Mouse (Mus musculus) heart, postnatal 36 days (tissue): Measurements from ENCODE around the gene Mrm3. TPM values are rescaled to one million over a fixed set of nuclear protein-coding genes. Genes with fewer than 3 reads are reported as not detected.
A peak's percentile ranks its signal among the peaks of the same experiment; 100 is the strongest.

Source experiments
- DNase-seq, 2 experiments: peaks; one replicate each; pipeline ENCODE4 v3.0.0; 2021 to 2022
- intact Hi-C: fragments of 180-260 bp; cut with DNase I; formaldehyde crosslinking; loops from one replicate; pipeline ENCODE4 v1.15.1; 2025
- total RNA-seq, 2 experiments: library from RNA; stranded (reverse); gene quantifications; 2 replicates each; pipeline ENCODE4 v1.2.3; 2021

Mrm3 gene
- total RNA-seq, 2 experiments from 2014 or later = 20.5 to 27.9 TPM

GRCm38 (mm10) chr11:76246439-76246838, 2.9 kb downstream of the Mrm3 start:
- intact Hi-C loops = no loop called here
- DNase-seq = no peak

GRCm38 (mm10) chr11:76247239-76247638, 3.7 kb downstream of the Mrm3 start:
- no peak for DNase-seq
- intact Hi-C loops = no loop called here

- intact Hi-C loops = loop anchor here (2.0 kb wide), 1 partner anchor 203 kb away; no protein-coding TSS in a partner anchor
These were observed 8.5 kb downstream of the Mrm3 start for GRCm38 (mm10) chr11:76252036-76252435.

GRCm38 (mm10) chr11:76253145-76253917, 9.8 kb downstream of the Mrm3 start:
- intact Hi-C loops = loop anchor here (1.0 to 2.0 kb wide), 3 partner anchors 149 to 201 kb away; partner anchors contain the start of gene Timm22
- DNase-seq = peak; percentile 86 to 91

More at GRCm38 (mm10) chr11:76252036-76252435, 8.5 kb downstream of the Mrm3 start:
- no peak for DNase-seq

GRCm38 (mm10) chr11:76253918-76254264, 10.4 kb downstream of the Mrm3 start:
- no peak for DNase-seq
- intact Hi-C loops = loop anchor here (1.0 to 2.0 kb wide), 3 partner anchors 148 to 201 kb away; partner anchors contain the start of gene Timm22

GRCm38 (mm10) chr11:76255431-76256001, 12.0 kb downstream of the Mrm3 start:
- intact Hi-C loops = loop anchor here (5.0 kb wide), 1 partner anchor 242 kb away; no protein-coding TSS in a partner anchor
- DNase-seq = no peak

GRCm38 (mm10) chr11:76256129-76256528, 12.6 kb downstream of the Mrm3 start:
- intact Hi-C loops = loop anchor here (5.0 kb wide), 1 partner anchor 241 kb away; no protein-coding TSS in a partner anchor
- no peak for DNase-seq

GRCm38 (mm10) chr11:76257386-76257785, 13.9 kb downstream of the Mrm3 start:
- no peak for DNase-seq
- intact Hi-C loops = loop anchor here (5.0 kb wide), 1 partner anchor 240 kb away; no protein-coding TSS in a partner anchor

GRCm38 (mm10) chr11:76258511-76258910, 15.0 kb downstream of the Mrm3 start:
- intact Hi-C loops = loop anchor here (5.0 kb wide), 1 partner anchor 239 kb away; no protein-coding TSS in a partner anchor
- no peak for DNase-seq

- intact Hi-C loops = no loop called here
These were observed 16.9 kb downstream of the Mrm3 start for GRCm38 (mm10) chr11:76260208-76261050.

GRCm38 (mm10) chr11:76261224-76261623, 17.7 kb downstream of the Mrm3 start:
- intact Hi-C loops = no loop called here

More at GRCm38 (mm10) chr11:76260208-76261050, 16.9 kb downstream of the Mrm3 start:
- no peak for DNase-seq

GRCm38 (mm10) chr11:76262611-76263351, 19.3 kb downstream of the Mrm3 start:
- no peak for DNase-seq
- intact Hi-C loops = no loop called here

More at GRCm38 (mm10) chr11:76261224-76261623, 17.7 kb downstream of the Mrm3 start:
- DNase-seq = no peak

- intact Hi-C loops = no loop called here
- no peak for DNase-seq
These were observed 24.0 kb downstream of the Mrm3 start for GRCm38 (mm10) chr11:76267550-76267949.

GRCm38 (mm10) chr11:76268001-76268459, 24.5 kb downstream of the Mrm3 start:
- no peak for DNase-seq
- intact Hi-C loops = no loop called here

- no peak for DNase-seq
- intact Hi-C loops = no loop called here
These were observed 25.1 kb downstream of the Mrm3 start for GRCm38 (mm10) chr11:76268521-76269065.

GRCm38 (mm10) chr11:76272440-76272839, 28.9 kb downstream of the Mrm3 start:
- intact Hi-C loops = no loop called here
- no peak for DNase-seq

GRCm38 (mm10) chr11:76278960-76279852, 35.7 kb downstream of the Mrm3 start:
- intact Hi-C loops = no loop called here
- DNase-seq = no peak

- intact Hi-C loops = no loop called here
- DNase-seq = no peak
These were observed 36.5 kb downstream of the Mrm3 start for GRCm38 (mm10) chr11:76279971-76280370.

- no peak for DNase-seq
- intact Hi-C loops = no loop called here
These were observed 40.3 kb downstream of the Mrm3 start for GRCm38 (mm10) chr11:76283841-76284240.
